Mouse (Mus musculus): ENCODE measurements around the gene Cdk9. TPM values are rescaled to one million over a fixed set of nuclear protein-coding genes. Genes with fewer than 3 reads are reported as not detected.

Gene Cdk9
- polyA plus RNA-seq, 1 experiment: 89.9 TPM

GRCm38 (mm10) chr2:32699680-32700079, 13.2 kb downstream of the Cdk9 start:
- Histone ChIP-seq H3K36me3 (ENCODE audit: control insufficient read depth, insufficient read depth, low read length) (peaks cover 1% of the 10 kb centered on the region), H3K27ac (ENCODE audit: insufficient read depth, low read depth, low read length) (no peak overlapping the region)
- 87% methylated on average over 6 of the region's 6 CpGs for WGBS

GRCm38 (mm10) chr2:32694691-32695090, 18.2 kb downstream of the Cdk9 start:
- WGBS: 79% methylated on average over 12 of the region's 12 CpGs
- Histone ChIP-seq H3K36me3 (ENCODE audit: control insufficient read depth, insufficient read depth, low read length) (no peaks in the 10 kb centered on the region), H3K4me1 (ENCODE audit: control insufficient read depth, insufficient read depth, insufficient read length, low read length) (peaks cover 13% of the 10 kb centered on the region), H3K27me3 (ENCODE audit: control insufficient read depth, insufficient read depth, low read length) (no peaks in the 10 kb centered on the region), H3K4me3 (ENCODE audit: low read depth, low read length) (peak overlapping the region; percentile 54), H3K27ac (ENCODE audit: insufficient read depth, low read depth, low read length) (no peak overlapping the region)
- TF ChIP-seq POLR2A (IDR thresholded peaks at IDR 0.05; ENCODE audit: low read depth, low read length) (no peak), CTCF (IDR thresholded peaks at IDR 0.05; ENCODE audit: extremely low read depth, insufficient read length, insufficient replicate concordance, low read depth, low read length) (no peak)

More at GRCm38 (mm10) chr2:32699680-32700079, 13.2 kb downstream of the Cdk9 start:
- TF ChIP-seq CTCF (IDR thresholded peaks at IDR 0.05; ENCODE audit: extremely low read depth, insufficient read length, insufficient replicate concordance, low read depth, low read length) (no peak), POLR2A (IDR thresholded peaks at IDR 0.05; ENCODE audit: low read depth, low read length) (no peak)
- Histone ChIP-seq H3K4me3 (ENCODE audit: low read depth, low read length) (no peak overlapping the region), H3K27me3 (ENCODE audit: control insufficient read depth, insufficient read depth, low read length) (no peaks in the 10 kb centered on the region), H3K4me1 (ENCODE audit: control insufficient read depth, insufficient read depth, insufficient read length, low read length) (peaks cover 13% of the 10 kb centered on the region; the same call in 1 of the 2 replicates)

- Histone ChIP-seq H3K27me3 (ENCODE audit: control insufficient read depth, insufficient read depth, low read length) (no peaks in the 10 kb centered on the region), H3K36me3 (ENCODE audit: control insufficient read depth, insufficient read depth, low read length) (no peaks in the 10 kb centered on the region), H3K4me3 (ENCODE audit: low read depth, low read length) (peak overlapping the region; percentile 68), H3K27ac (ENCODE audit: insufficient read depth, low read depth, low read length) (peak overlapping the region; percentile 18; the same call in 1 of the 2 replicates), H3K4me1 (ENCODE audit: control insufficient read depth, insufficient read depth, insufficient read length, low read length) (peaks cover 13% of the 10 kb centered on the region)
- peak; percentile 76 for TF ChIP-seq POLR2A (IDR thresholded peaks at IDR 0.05; ENCODE audit: low read depth, low read length)
- TF ChIP-seq CTCF (IDR thresholded peaks at IDR 0.05; ENCODE audit: extremely low read depth, insufficient read length, insufficient replicate concordance, low read depth, low read length): peak; percentile 90
- WGBS: under 1% methylated on average over 51 of the region's 51 CpGs
These were observed 19.0 kb downstream of the Cdk9 start for GRCm38 (mm10) chr2:32693823-32694411.

GRCm38 (mm10) chr2:32693282-32693681, 19.6 kb downstream of the Cdk9 start:
- H3K27me3 ChIP-seq (ENCODE audit: control insufficient read depth, insufficient read depth, low read length): no peaks in the 10 kb centered on the region
- peak overlapping the region; percentile 68 for H3K4me3 ChIP-seq (ENCODE audit: low read depth, low read length)
- H3K36me3 ChIP-seq (ENCODE audit: control insufficient read depth, insufficient read depth, low read length): no peaks in the 10 kb centered on the region
- H3K4me1 ChIP-seq (ENCODE audit: control insufficient read depth, insufficient read depth, insufficient read length, low read length): peaks cover 13% of the 10 kb centered on the region
- WGBS: 4% methylated on average over 7 of the region's 7 CpGs
- TF ChIP-seq CTCF (IDR thresholded peaks at IDR 0.05; ENCODE audit: extremely low read depth, insufficient read length, insufficient replicate concordance, low read depth, low read length) (no peak), POLR2A (IDR thresholded peaks at IDR 0.05; ENCODE audit: low read depth, low read length) (no peak)
- H3K27ac ChIP-seq (ENCODE audit: insufficient read depth, low read depth, low read length): no peak overlapping the region

GRCm38 (mm10) chr2:32692496-32692895, 20.4 kb downstream of the Cdk9 start:
- peaks cover 13% of the 10 kb centered on the region for H3K4me1 ChIP-seq (ENCODE audit: control insufficient read depth, insufficient read depth, insufficient read length, low read length)
- peaks cover 2% of the 10 kb centered on the region; the same call in 1 of the 2 replicates for H3K36me3 ChIP-seq (ENCODE audit: control insufficient read depth, insufficient read depth, low read length)
- WGBS: 79% methylated on average over 14 of the region's 14 CpGs
- TF ChIP-seq POLR2A (IDR thresholded peaks at IDR 0.05; ENCODE audit: low read depth, low read length) (no peak), CTCF (IDR thresholded peaks at IDR 0.05; ENCODE audit: extremely low read depth, insufficient read length, insufficient replicate concordance, low read depth, low read length) (no peak)
- no peaks in the 10 kb centered on the region for H3K27me3 ChIP-seq (ENCODE audit: control insufficient read depth, insufficient read depth, low read length)
- no peak overlapping the region for H3K4me3 ChIP-seq (ENCODE audit: low read depth, low read length)
- no peak overlapping the region for H3K27ac ChIP-seq (ENCODE audit: insufficient read depth, low read depth, low read length)

- TF ChIP-seq POLR2A (IDR thresholded peaks at IDR 0.05; ENCODE audit: low read depth, low read length): no peak
- TF ChIP-seq CTCF (IDR thresholded peaks at IDR 0.05; ENCODE audit: extremely low read depth, insufficient read length, insufficient replicate concordance, low read depth, low read length): no peak
- H3K27ac ChIP-seq (ENCODE audit: insufficient read depth, low read depth, low read length): no peak overlapping the region
- no peak overlapping the region for H3K4me3 ChIP-seq (ENCODE audit: low read depth, low read length)
- peaks cover 5% of the 10 kb centered on the region; the same call in 1 of the 2 replicates for H3K36me3 ChIP-seq (ENCODE audit: control insufficient read depth, insufficient read depth, low read length)
- 76% methylated on average over 11 of the region's 11 CpGs for WGBS
- H3K27me3 ChIP-seq (ENCODE audit: control insufficient read depth, insufficient read depth, low read length): no peaks in the 10 kb centered on the region
- peaks cover 13% of the 10 kb centered on the region for H3K4me1 ChIP-seq (ENCODE audit: control insufficient read depth, insufficient read depth, insufficient read length, low read length)
These were observed 21.8 kb downstream of the Cdk9 start for GRCm38 (mm10) chr2:32691041-32691440.

GRCm38 (mm10) chr2:32689420-32689819, 23.5 kb downstream of the Cdk9 start:
- H3K4me3 ChIP-seq (ENCODE audit: low read depth, low read length): no peak overlapping the region
- peak; percentile 100 for TF ChIP-seq CTCF (IDR thresholded peaks at IDR 0.05; ENCODE audit: extremely low read depth, insufficient read length, insufficient replicate concordance, low read depth, low read length)
- no peak for TF ChIP-seq POLR2A (IDR thresholded peaks at IDR 0.05; ENCODE audit: low read depth, low read length)
- H3K27me3 ChIP-seq (ENCODE audit: control insufficient read depth, insufficient read depth, low read length): no peaks in the 10 kb centered on the region
- peaks cover 13% of the 10 kb centered on the region for H3K4me1 ChIP-seq (ENCODE audit: control insufficient read depth, insufficient read depth, insufficient read length, low read length)
- peaks cover 20% of the 10 kb centered on the region; the same call in 1 of the 2 replicates for H3K36me3 ChIP-seq (ENCODE audit: control insufficient read depth, insufficient read depth, low read length)
- no peak overlapping the region for H3K27ac ChIP-seq (ENCODE audit: insufficient read depth, low read depth, low read length)
- 29% methylated on average over 5 of the region's 5 CpGs for WGBS

All from small intestine, adult 2 months (tissue).